Mouse (Mus musculus): ENCODE measurements around the gene Slc35e1.

- TF ChIP-seq CTCF (IDR thresholded peaks at IDR 0.05; ENCODE audit: extremely low read depth, insufficient read length, insufficient replicate concordance, low read depth, low read length) (no peak), POLR2A (IDR thresholded peaks at IDR 0.05; ENCODE audit: low read depth, low read length) (no peak)
These were observed 8.1 kb upstream of the Slc35e1 start for GRCm38 (mm10) chr8:72500521-72500931.

All from small intestine, adult 2 months (tissue).